11 mouse cellular contexts compared by ENCODE assay signal in the genomic region with DNA sequence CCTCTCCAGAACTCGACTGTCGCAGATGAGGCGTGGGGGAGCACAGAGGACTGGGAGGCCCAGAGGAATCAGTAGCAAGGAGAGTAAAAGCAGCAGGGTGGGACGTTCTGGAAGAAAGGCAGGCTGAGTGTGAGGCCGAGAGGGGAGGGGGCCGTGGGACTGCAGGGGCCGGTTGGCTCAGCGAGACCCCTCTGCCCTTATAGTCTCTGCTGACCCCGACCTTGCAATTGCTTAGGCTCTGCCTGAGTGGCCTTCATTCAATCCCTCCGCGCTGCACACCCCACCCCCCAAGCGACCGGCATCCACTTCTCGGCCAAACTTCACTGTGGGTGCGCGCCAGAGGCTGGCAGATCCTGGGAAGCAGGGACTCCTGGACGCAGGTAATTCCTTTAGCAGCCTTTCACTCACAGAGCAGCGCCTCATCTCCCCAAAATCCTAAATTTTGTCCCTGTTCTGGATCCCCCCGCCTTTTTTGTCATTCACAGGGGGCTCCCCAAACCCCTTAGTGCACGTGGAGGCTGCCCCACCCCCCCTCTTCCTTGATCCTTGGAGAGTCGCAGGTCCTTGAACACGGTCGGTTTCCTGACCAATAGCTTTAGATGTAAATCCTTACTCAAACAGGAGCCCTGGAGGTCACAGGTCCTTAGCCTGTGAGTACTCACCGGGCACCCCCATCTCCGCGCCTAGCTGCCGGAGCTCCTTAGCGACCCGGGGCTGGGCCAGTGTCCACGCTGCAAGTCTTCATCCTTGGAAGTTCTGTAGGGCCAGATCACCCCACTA. TPM values are rescaled to one million over a fixed set of nuclear protein-coding genes. Genes with fewer than 3 reads are reported as not detected.
A peak's percentile ranks its signal among the peaks of the same experiment; 100 is the strongest.
DNase-seq lines count a peak whose midpoint lies in the region; ATAC-seq and TF ChIP-seq lines count a peak whose summit lies in the region.
"Had no signal": no experiment of that assay in that cellular context is flagged by ENCODE, and none has a peak within 500 bp of the region (broad histone marks: within the 10 kb centered on the region; RNA-seq: fewer than 3 reads in every experiment).

No protein-coding gene starts in this region.

- H3K4me2 ChIP-seq in heart, embryonic 13.5 days, result peak overlapping the region; percentile 60
- H3K4me2 ChIP-seq in embryonic facial prominence, embryonic 12.5 days (replicated peaks), result peak overlapping the region; percentile 67
- H3K4me2 ChIP-seq in intestine, embryonic 16.5 days (ENCODE audit: low read depth, low read length), result peak overlapping the region; percentile 64
- H3K4me2 ChIP-seq in midbrain, postnatal 0 days (ENCODE audit: low read depth, low read length, poor library complexity, severe bottlenecking), result peak overlapping the region; percentile 37

- ATAC-seq in heart, embryonic 13.5 days (ENCODE audit: extremely low read depth, insufficient number of reproducible peaks, low FRiP score, low TSS enrichment), result no peak
- no peak for ATAC-seq in embryonic facial prominence, embryonic 12.5 days (ENCODE audit: insufficient number of reproducible peaks, insufficient read depth, low FRiP score, low TSS enrichment)
- no peak for ATAC-seq in intestine, embryonic 16.5 days
- no peak for ATAC-seq in midbrain, postnatal 0 days (ENCODE audit: low FRiP score)

- peaks cover 51% of the 10 kb centered on the region for H3K27me3 ChIP-seq in heart, embryonic 13.5 days (replicated peaks)
- H3K27me3 ChIP-seq in heart, adult 2 months (ENCODE audit: control insufficient read depth, insufficient read depth, low read length), result peaks cover 3% of the 10 kb centered on the region
- peaks cover 21% of the 10 kb centered on the region; the same call in 1 of the 2 replicates for H3K27me3 ChIP-seq in embryonic facial prominence, embryonic 12.5 days
- peaks cover 11% of the 10 kb centered on the region for H3K27me3 ChIP-seq in intestine, embryonic 16.5 days (replicated peaks; ENCODE audit: control insufficient read depth, insufficient read depth, low read length)
- H3K27me3 ChIP-seq in midbrain, postnatal 0 days (ENCODE audit: insufficient read depth, low read length), result peaks cover 15% of the 10 kb centered on the region; the same call in 1 of the 2 replicates

- 8% methylated on average over 30 of the region's 30 CpGs for WGBS in heart, embryonic 13.5 days
- WGBS in heart, adult 2 months, result 17% methylated on average over 30 of the region's 30 CpGs
- WGBS in embryonic facial prominence, embryonic 12.5 days, result 7% methylated on average over 30 of the region's 30 CpGs
- WGBS in intestine, embryonic 16.5 days, result 10% methylated on average over 29 of the region's 30 CpGs
- WGBS in midbrain, postnatal 0 days, result 4% methylated on average over 28 of the region's 30 CpGs

- H3K4me1 ChIP-seq in heart, embryonic 13.5 days, result peaks cover 9% of the 10 kb centered on the region
- no peaks in the 10 kb centered on the region for H3K4me1 ChIP-seq in heart, adult 2 months (ENCODE audit: control insufficient read depth, insufficient read depth, low read length)
- H3K4me1 ChIP-seq in embryonic facial prominence, embryonic 12.5 days, result peaks cover 15% of the 10 kb centered on the region; the same call in 1 of the 2 replicates
- 0 out of 2 replicates have a peak, but pooled peaks cover 3% of the 10 kb centered on the region for H3K4me1 ChIP-seq in intestine, embryonic 16.5 days (ENCODE audit: control insufficient read depth, insufficient read depth, low read length)
- H3K4me1 ChIP-seq in midbrain, postnatal 0 days (ENCODE audit: insufficient read depth, low read length), result no peaks in the 10 kb centered on the region

- TF ChIP-seq EP300 in heart, adult 2 months (IDR thresholded peaks at IDR 0.05; ENCODE audit: insufficient read depth, low read depth, low read length), result no peak

- no peak for DNase-seq in heart, adult 2 months
- no peak for DNase-seq in midbrain, postnatal 0 days (ENCODE audit: low spot score)
- no peak for DNase-seq in right cerebral cortex, postnatal 14 days
- DNase-seq in layer of hippocampus, adult 9-11 months, result no peak
- no peak for DNase-seq in thymus, postnatal 0 days (ENCODE audit: low spot score)
- DNase-seq: layer of hippocampus, postnatal 36 days had no signal

- H3K36me3 ChIP-seq in heart, embryonic 13.5 days, result no peaks in the 10 kb centered on the region
- H3K36me3 ChIP-seq in heart, adult 2 months (ENCODE audit: control insufficient read depth, insufficient read depth, low read length), result no peaks in the 10 kb centered on the region
- no peaks in the 10 kb centered on the region for H3K36me3 ChIP-seq in embryonic facial prominence, embryonic 12.5 days
- no peaks in the 10 kb centered on the region for H3K36me3 ChIP-seq in intestine, embryonic 16.5 days (ENCODE audit: control insufficient read depth, insufficient read depth, low read length)
- no peaks in the 10 kb centered on the region for H3K36me3 ChIP-seq in midbrain, postnatal 0 days (ENCODE audit: insufficient read depth, low read length)

- H3K27ac ChIP-seq in heart, embryonic 13.5 days (replicated peaks), result no peak overlapping the region
- H3K27ac ChIP-seq in heart, adult 2 months, result no peak overlapping the region
- no peak overlapping the region for H3K27ac ChIP-seq in embryonic facial prominence, embryonic 12.5 days
- no peak overlapping the region for H3K27ac ChIP-seq in intestine, embryonic 16.5 days (ENCODE audit: low read length)
- H3K27ac ChIP-seq in midbrain, postnatal 0 days (ENCODE audit: low read depth, low read length), result no peak overlapping the region

- TF ChIP-seq CTCF in heart, adult 2 months (IDR thresholded peaks at IDR 0.05), result no peak
- no peak for TF ChIP-seq CTCF in midbrain, postnatal 0 days (IDR thresholded peaks at IDR 0.05)

- peaks cover 4% of the 10 kb centered on the region; the same call in 1 of the 2 replicates for H3K9me3 ChIP-seq in heart, embryonic 13.5 days
- H3K9me3 ChIP-seq in embryonic facial prominence, embryonic 12.5 days, result no peaks in the 10 kb centered on the region
- H3K9me3 ChIP-seq in intestine, embryonic 16.5 days (ENCODE audit: control insufficient read depth, low read length), result no peaks in the 10 kb centered on the region
- no peaks in the 10 kb centered on the region for H3K9me3 ChIP-seq in midbrain, postnatal 0 days (ENCODE audit: low read length)

- H3K9ac ChIP-seq in heart, embryonic 13.5 days, result peak overlapping the region; percentile 68
- H3K9ac ChIP-seq in heart, adult 2 months (ENCODE audit: low read depth, low read length), result no peak overlapping the region
- peak overlapping the region; percentile 36; the same call in 1 of the 2 replicates for H3K9ac ChIP-seq in embryonic facial prominence, embryonic 12.5 days
- H3K9ac ChIP-seq in intestine, embryonic 16.5 days (ENCODE audit: low read depth, low read length), result peak overlapping the region; percentile 67
- no peak overlapping the region; the same call in 1 of the 2 replicates for H3K9ac ChIP-seq in midbrain, postnatal 0 days (replicated peaks; ENCODE audit: low read length, poor library complexity, severe bottlenecking)

- intact Hi-C loops in heart, adult 2 months (cut with DNase I), result no loop called here

- no peaks in the 10 kb centered on the region for H3K79me2 ChIP-seq in heart, adult 2 months (replicated peaks; ENCODE audit: control insufficient read depth, insufficient read depth, low read length)

- TF ChIP-seq POLR2A in heart, adult 2 months (IDR thresholded peaks at IDR 0.05; ENCODE audit: insufficient read depth, low read depth, low read length), result no peak

- H3K4me3 ChIP-seq in heart, embryonic 13.5 days, result peak overlapping the region; percentile 29
- H3K4me3 ChIP-seq in heart, adult 2 months, result no peak overlapping the region
- H3K4me3 ChIP-seq in embryonic facial prominence, embryonic 12.5 days, result peak overlapping the region; percentile 32
- peak overlapping the region; percentile 41 for H3K4me3 ChIP-seq in intestine, embryonic 16.5 days (ENCODE audit: low read length)
- peak overlapping the region; percentile 6; the same call in 1 of the 2 replicates for H3K4me3 ChIP-seq in midbrain, postnatal 0 days (ENCODE audit: low read depth, low read length)

RNA-seq across cellular contexts. Expression of gene Zan, which starts 8.4 kb away (rescaled TPM):
- polyA plus RNA-seq in heart, embryonic 13.5 days (2015; fragmentation: Nextera tagmentation; extraction: Ambion mirVana), result 0.04 and 0.08 TPM in 2 replicates
- total RNA-seq in heart, adult 2 months (2021), result not detected
- under 0.01 and 0.02 TPM in 2 replicates for polyA plus RNA-seq in heart, adult 2 months (2012; rRNA removed)
- 0.17 and 0.28 TPM in 2 replicates for polyA plus RNA-seq in embryonic facial prominence, embryonic 12.5 days (2016; fragmentation: Nextera tagmentation; extraction: Ambion mirVana)
- polyA plus RNA-seq in intestine, embryonic 16.5 days (2015; fragmentation: Nextera tagmentation; extraction: Ambion mirVana), result 0.89 and 0.92 TPM in 2 replicates
- total RNA-seq in midbrain, postnatal 0 days (2014; rRNA removed), result 0.85 and 0.99 TPM in 2 replicates
- polyA plus RNA-seq in midbrain, postnatal 0 days (2015; fragmentation: Nextera tagmentation; extraction: Ambion mirVana), result 0.31 and 0.49 TPM in 2 replicates
- polyA plus RNA-seq in thymus, postnatal 0 days (2015; fragmentation: Nextera tagmentation; extraction: Ambion mirVana), result 0.01 and 0.08 TPM in 2 replicates
- total RNA-seq: adrenal gland, adult 18-20 months had no signal

RNA-seq across cellular contexts. Expression of gene Pop7, which starts 17.1 kb away (rescaled TPM):
- 43.6 and 43.9 TPM in 2 replicates for polyA plus RNA-seq in heart, embryonic 13.5 days (2015; fragmentation: Nextera tagmentation; extraction: Ambion mirVana)
- 10 to 100 TPM; 13.4 to 13.9 TPM for total RNA-seq in heart, adult 2 months (2021)
- 22.7 and 25.6 TPM in 2 replicates for polyA plus RNA-seq in heart, adult 2 months (2012; rRNA removed)
- 54.0 and 56.4 TPM in 2 replicates for polyA plus RNA-seq in embryonic facial prominence, embryonic 12.5 days (2016; fragmentation: Nextera tagmentation; extraction: Ambion mirVana)
- polyA plus RNA-seq in intestine, embryonic 16.5 days (2015; fragmentation: Nextera tagmentation; extraction: Ambion mirVana), result 58.6 and 62.1 TPM in 2 replicates
- total RNA-seq in midbrain, postnatal 0 days (2014; rRNA removed), result 73.2 and 95.3 TPM in 2 replicates
- 91.5 and 95.6 TPM in 2 replicates for polyA plus RNA-seq in midbrain, postnatal 0 days (2015; fragmentation: Nextera tagmentation; extraction: Ambion mirVana)
- polyA plus RNA-seq in thymus, postnatal 0 days (2015; fragmentation: Nextera tagmentation; extraction: Ambion mirVana), result 84.6 and 90.0 TPM in 2 replicates

RNA-seq across cellular contexts. Expression of gene Gigyf1, which starts 33.1 kb away (rescaled TPM):
- polyA plus RNA-seq in heart, embryonic 13.5 days (2015; fragmentation: Nextera tagmentation; extraction: Ambion mirVana), result 8.4 and 8.8 TPM in 2 replicates
- total RNA-seq in heart, adult 2 months (2021), result 10 to 100 TPM; 24.4 to 29.1 TPM
- polyA plus RNA-seq in heart, adult 2 months (2012; rRNA removed), result 19.6 and 21.0 TPM in 2 replicates
- polyA plus RNA-seq in embryonic facial prominence, embryonic 12.5 days (2016; fragmentation: Nextera tagmentation; extraction: Ambion mirVana), result 17.4 and 18.1 TPM in 2 replicates
- 7.4 and 7.8 TPM in 2 replicates for polyA plus RNA-seq in intestine, embryonic 16.5 days (2015; fragmentation: Nextera tagmentation; extraction: Ambion mirVana)
- 23.6 and 30.8 TPM in 2 replicates for total RNA-seq in midbrain, postnatal 0 days (2014; rRNA removed)
- polyA plus RNA-seq in midbrain, postnatal 0 days (2015; fragmentation: Nextera tagmentation; extraction: Ambion mirVana), result 16.3 and 17.8 TPM in 2 replicates
- 10.5 and 15.9 TPM in 2 replicates for polyA plus RNA-seq in thymus, postnatal 0 days (2015; fragmentation: Nextera tagmentation; extraction: Ambion mirVana)

RNA-seq across cellular contexts. Expression of gene Epo, which starts 47.8 kb away (rescaled TPM):
- not detected in 2 replicates for polyA plus RNA-seq in heart, embryonic 13.5 days (2015; fragmentation: Nextera tagmentation; extraction: Ambion mirVana)
- not detected for total RNA-seq in heart, adult 2 months (2021)
- not detected in 2 replicates for polyA plus RNA-seq in heart, adult 2 months (2012; rRNA removed)
- 0.34 and 0.47 TPM in 2 replicates for polyA plus RNA-seq in embryonic facial prominence, embryonic 12.5 days (2016; fragmentation: Nextera tagmentation; extraction: Ambion mirVana)
- polyA plus RNA-seq in intestine, embryonic 16.5 days (2015; fragmentation: Nextera tagmentation; extraction: Ambion mirVana), result 0.20 and 0.40 TPM in 2 replicates
- total RNA-seq in midbrain, postnatal 0 days (2014; rRNA removed), result not detected in 2 replicates
- polyA plus RNA-seq in midbrain, postnatal 0 days (2015; fragmentation: Nextera tagmentation; extraction: Ambion mirVana), result not detected in 2 replicates
- polyA plus RNA-seq in thymus, postnatal 0 days (2015; fragmentation: Nextera tagmentation; extraction: Ambion mirVana), result not detected in 2 replicates
- total RNA-seq: adrenal gland, adult 18-20 months; layer of hippocampus, postnatal 36 days had no signal
- polyA plus RNA-seq: C2C12 had no signal

RNA-seq across cellular contexts. Expression of gene Gnb2, which starts 48.0 kb away (rescaled TPM):
- polyA plus RNA-seq in heart, embryonic 13.5 days (2015; fragmentation: Nextera tagmentation; extraction: Ambion mirVana), result 299 and 300 TPM in 2 replicates
- 100 to 1,000 TPM; 222 to 249 TPM for total RNA-seq in heart, adult 2 months (2021)
- polyA plus RNA-seq in heart, adult 2 months (2012; rRNA removed), result 395 and 448 TPM in 2 replicates
- polyA plus RNA-seq in embryonic facial prominence, embryonic 12.5 days (2016; fragmentation: Nextera tagmentation; extraction: Ambion mirVana), result 382 and 409 TPM in 2 replicates
- polyA plus RNA-seq in intestine, embryonic 16.5 days (2015; fragmentation: Nextera tagmentation; extraction: Ambion mirVana), result 354 and 363 TPM in 2 replicates
- 1,154 and 1,456 TPM in 2 replicates for total RNA-seq in midbrain, postnatal 0 days (2014; rRNA removed)
- polyA plus RNA-seq in midbrain, postnatal 0 days (2015; fragmentation: Nextera tagmentation; extraction: Ambion mirVana), result 590 and 632 TPM in 2 replicates
- 425 and 451 TPM in 2 replicates for polyA plus RNA-seq in thymus, postnatal 0 days (2015; fragmentation: Nextera tagmentation; extraction: Ambion mirVana)

Comparison
In these comparisons a context has a peak if more than half of its experiments do, and no peak if none do; other contexts are left out.
1. H3K9ac ChIP-seq: peak in heart, embryonic 13.5 days (single experiment), embryonic facial prominence, embryonic 12.5 days (single experiment) and intestine, embryonic 16.5 days (single experiment); none in heart, adult 2 months (single experiment) and midbrain, postnatal 0 days (single experiment).
2. Peak in every context shown above with its lines, with median percentiles within 50 percentile points of each other: H3K4me2 ChIP-seq.